Mouse (Mus musculus): Measurements from ENCODE around the gene Ncor2.

GRCm38 (mm10) chr5:125024002-125024401 is 155.0 kb downstream of the Ncor2 start:
- TF ChIP-seq GATA1 (IDR thresholded peaks at IDR 0.05; ENCODE audit: low read length) (no peak), TAL1 (IDR thresholded peaks at IDR 0.05; ENCODE audit: low read length) (no peak)
